Mouse (Mus musculus) retina, embryonic 14.5 days (tissue): ENCODE results near the gene Sel1l.
"Not testable (repeated sequence)": the region's sequence is repeated elsewhere in the genome, so short reads cannot be mapped to it uniquely, and the experiment has no call there.

Source experiments
- DNase-seq: peaks from one replicate; pipeline ENCODE4 v3.0.0-alpha.2; 2015; ENCODE audit warnings: low spot score

Sel1l gene

DNA sequence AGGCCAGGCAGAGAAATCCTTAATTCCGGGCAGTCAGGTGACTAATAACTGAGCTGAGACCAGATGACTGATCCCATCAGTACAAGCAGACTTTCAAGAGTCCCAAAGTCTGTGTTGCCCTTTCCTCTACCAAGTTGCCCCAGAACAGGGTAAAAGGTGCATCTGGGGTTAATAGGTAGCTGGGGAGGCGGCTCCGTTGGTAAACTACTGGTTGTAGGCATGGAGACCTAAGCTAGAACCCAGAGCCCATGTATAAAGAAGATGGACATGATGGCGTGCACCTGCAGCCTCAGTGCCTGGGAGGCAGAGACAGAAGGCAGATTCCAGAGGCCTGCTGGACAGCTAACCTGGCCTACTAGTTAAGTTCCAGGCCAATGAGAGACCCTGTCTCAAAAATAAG lies 30.2 kb downstream of the Sel1l start:
- DNase-seq: no peak

DNA sequence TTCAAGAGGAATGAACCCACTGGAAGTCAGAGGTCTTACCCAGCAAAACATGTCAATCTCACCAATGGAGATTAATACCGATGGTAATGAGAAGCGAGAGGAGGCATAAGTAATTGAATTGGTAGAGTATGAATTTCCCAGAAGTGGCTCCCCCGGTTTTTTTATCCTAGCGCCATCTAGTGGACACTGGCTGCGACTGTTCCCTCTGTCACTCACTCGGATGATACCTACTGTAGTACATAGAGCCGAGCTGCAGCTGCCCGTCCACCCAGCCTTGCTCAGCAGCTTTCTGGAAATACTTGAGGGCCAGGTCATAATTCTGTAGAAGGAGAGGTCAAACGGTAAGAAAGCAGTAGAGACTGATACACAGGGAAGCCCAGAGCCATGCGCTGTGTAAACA lies 33.0 kb downstream of the Sel1l start:
- peak; percentile 92 for DNase-seq

DNA sequence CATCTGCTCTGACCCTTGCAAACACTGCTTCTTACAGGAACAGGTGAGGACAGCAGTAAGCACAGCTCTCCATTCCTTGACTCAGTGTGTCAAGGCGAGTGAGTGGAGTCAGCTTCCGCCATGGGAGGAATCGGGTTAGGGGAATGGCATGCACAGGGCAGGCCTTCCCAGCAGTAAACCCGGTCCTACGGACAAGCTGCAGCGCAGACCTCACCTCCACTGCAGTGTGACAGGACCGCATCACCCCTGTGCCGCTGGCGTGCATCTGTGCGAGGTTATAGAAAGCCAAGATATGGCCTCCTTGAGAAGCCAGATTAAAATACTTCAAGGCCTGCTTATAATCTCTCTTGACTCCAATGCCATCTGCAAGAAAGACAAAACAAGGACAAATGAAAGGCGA lies 33.4 kb downstream of the Sel1l start:
- DNase-seq: no peak

DNA sequence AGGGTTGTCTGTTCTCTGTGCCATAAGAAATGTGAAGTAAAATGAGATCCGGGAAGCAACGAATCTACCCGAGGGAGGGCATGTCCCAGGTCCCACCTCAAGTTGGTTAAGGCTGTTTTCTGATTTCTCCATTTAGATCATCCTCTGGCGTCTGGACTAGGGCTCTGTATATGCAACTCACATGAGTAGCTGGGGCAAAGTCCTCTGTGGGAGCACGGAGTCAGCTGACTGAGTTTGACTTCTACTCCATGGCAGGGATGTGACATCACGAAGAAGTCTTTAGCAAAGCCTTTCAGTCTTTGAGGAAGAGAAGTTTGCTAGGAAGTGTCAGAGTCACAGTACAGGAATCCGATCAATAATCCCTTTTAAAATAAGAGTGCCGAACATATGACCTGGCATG lies 40.0 kb downstream of the Sel1l start:
- DNase-seq: no peak

DNA sequence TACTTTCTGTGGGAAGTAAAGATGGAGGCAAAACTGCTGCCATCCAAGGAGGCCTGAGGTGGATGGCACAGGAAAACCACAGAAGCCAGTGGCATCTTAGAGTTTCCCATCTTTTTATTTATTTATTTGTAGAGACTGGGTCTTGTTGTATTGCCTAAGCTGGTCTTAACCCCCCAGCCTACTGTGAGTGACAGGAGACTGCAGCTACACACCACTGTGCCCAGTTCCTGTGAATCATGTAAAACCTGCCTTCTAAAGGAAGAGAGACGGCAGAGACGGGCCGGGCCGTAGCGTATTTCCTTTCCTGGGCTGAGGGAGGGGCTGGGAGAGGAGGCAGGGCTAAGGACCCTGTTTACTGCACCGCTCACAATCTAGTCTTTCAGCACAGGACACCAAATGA lies 41.2 kb downstream of the Sel1l start:
- no peak for DNase-seq

DNA sequence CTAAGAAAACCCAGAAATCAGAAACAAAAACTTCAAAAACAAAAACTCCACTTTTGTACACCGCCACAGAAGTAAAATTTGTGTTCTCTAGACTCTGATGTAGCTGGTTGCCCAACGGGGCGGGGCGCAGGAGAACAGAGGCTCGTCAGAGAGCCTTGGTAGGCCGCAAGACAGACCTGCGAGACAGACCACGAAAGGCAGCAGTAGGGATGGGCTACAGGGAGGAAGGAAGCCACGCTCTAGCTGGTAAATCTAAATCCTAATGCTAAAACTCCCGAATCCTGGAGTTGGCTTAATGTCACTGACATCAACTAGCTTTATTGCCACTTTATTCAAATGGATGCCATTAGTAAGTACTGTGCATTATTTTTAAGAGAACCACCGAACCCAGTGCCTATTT lies 41.9 kb downstream of the Sel1l start:
- no peak for DNase-seq

DNA sequence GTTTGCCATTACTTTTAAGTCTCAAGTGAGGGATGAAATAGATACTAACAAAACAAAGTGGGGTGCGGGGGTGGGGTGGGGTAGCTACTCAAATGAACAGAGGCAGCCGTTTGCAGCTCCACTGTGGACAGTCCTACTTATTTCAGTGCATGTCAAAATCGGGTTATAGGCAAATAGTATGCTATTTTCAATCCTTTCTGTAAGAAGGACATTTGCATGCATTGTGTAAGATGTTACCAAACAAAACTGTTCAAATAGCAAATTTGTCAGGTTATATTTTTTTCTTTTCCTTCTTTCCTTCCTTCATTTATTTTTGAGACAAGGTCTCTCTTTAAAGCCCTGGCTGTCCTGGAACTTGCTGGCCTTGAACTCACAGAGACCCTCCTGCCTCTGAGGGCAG lies 44.7 kb downstream of the Sel1l start:
- DNase-seq: no peak

DNA sequence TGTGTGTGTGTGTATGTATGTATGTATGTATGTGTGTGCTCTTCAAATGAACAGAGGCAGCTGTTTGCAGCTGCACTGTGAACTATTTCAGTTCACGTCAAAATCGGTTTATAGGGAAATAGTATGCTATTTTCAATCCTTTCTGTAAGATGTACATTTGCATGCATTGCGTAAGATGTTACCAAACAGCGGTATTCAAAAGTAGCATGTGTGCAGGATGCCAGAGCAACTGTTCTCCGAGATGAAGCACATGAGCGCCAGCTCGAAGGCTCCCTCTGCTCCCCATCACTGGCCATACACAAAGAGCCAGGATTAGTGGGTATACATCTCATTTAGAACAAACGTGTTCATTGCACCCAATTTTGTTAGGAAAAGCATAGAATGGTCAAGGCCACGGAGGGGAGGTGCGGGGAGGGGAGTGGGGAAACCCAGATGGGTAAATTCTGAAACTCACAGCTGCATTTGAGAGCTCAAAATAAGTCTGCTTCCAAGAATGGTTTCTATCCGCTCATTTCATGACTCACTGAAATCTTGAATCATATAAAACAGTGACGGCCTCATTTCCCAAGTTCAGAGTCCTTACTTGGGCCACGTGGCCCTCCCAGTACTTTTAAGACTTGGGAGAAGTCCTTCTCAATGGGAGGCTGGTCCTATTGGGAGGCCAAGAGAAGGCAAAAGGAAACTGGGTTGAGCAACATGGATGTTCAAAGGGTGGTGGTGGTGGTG lies 45.6 kb downstream of the Sel1l start:
- DNase-seq: no peak

DNA sequence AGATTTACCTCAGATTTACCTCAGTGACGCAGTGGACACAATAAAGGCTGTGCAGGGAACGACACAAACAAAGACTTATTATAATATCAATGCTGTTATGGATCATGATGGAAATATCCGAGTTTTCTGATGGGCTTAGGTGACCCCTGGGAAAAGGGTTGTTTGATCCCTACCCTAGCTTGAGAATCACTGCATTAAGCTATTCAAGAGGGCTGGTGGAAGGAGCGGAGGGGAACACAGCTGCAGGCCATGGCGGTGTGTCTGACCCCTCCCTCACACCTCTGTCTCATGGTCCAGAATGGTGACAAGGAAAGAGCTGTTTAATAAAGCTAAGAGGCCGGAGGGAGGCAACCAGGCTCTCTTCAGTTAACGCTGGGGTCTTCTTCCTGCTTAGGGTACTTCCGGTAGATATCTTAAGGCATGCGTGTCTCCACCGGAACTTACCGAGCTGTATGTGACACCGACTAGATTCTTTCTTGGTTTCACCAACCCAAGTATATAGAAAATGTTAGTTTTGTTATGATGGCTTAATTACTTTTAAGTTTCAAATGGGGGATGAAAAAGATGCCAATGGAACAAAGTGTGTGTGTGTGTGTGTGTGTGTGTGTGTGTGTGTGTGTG lies 46.3 kb downstream of the Sel1l start:
- DNase-seq: no peak

DNA sequence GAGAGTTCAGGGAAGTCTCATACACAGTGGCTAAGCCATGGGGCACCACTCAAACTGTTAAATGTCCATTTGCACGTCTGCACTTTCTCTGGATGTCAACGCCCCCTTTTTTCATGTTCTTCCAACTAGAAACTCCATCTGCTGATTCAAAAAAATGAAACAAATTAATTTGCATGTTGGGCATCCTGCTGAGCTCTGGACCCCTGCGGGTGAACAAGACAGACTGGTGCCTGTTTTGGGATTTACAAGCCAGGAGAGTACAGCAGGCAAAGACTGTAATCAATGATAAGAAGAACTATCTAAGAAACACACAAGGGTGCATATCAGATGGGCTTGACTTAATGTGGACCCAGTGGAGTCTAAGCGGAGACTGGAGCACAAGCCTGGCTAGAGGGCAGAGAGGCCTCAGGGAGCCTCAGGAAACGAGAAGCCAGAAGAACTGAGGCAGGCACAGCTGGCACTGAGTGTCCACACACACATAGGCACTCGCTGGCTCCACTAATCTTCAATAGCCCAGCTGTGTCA lies 48.0 kb downstream of the Sel1l start:
- DNase-seq: no peak

DNA sequence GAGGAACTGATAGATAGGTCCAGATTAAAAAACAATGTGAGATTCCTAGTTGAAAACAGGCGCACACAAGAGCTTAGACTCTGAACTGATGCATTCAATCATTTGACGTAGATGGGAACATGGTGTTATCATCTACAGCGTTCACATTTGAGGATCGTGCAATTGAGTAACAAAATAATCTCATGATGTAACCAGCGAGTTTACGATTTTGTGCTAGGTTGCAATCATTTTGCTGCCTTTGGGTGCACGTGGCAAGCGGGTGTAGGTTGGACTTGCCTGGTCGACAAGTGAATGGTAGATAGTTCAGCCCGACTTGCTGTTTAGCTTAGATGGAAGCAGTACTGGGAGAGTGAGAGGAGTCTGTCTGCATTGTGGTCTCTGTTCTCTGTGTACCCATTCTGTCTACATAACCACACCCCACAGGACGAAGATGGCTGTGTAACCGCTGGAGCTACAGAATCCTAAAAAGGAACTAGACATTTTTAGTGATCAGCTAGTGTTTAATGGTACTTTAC lies 49.1 kb downstream of the Sel1l start:
- no peak for DNase-seq

DNA sequence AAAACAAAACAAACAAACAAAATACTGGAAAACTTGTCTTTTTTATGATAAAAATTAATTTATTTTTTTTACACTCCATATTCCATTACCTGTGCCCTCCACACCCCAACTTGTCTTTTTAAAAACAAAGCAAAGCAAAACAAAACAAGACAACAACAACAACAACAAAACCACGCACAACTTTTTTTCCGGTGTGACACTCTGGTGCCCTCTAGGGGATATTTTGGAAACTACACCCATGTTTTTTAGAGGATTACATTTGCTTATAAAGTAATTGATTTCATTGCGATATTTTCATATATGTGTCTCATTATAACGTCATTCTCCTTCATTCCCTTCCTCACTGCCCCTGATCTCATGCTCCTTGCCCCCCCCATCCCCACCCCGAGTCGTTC lies 49.6 kb downstream of the Sel1l start:
- DNase-seq: peak; percentile 75

DNA sequence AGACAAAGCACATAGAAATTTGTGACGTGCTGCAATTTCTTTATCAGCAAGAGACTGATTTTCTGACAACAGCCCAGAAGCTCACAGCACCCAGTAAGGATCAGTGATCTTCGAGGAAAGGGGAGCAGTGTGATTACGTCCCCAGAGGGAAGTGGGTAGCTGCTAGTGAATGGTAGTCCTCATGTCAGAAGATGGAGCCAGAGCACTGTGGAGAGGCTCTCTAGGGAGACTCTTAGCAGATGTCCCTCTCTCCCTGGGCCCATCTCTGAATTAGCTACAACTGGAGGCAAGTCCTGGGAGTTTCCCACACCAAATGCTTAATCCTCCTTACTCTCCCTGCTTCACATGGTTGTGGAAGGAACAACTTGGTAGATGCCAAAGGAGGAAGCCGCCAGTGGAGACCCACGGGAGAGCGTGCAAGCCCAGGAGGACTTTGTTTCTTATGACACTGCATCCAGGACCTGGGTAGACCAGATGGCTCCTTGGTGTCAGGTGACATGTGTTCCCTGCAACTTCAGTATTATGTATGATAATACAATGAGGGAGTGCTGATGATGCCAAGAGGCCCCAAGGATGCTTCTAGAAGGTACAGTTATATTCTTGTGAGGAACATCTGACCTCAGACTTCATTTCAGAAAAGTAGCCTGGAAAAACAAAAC lies 50.1 kb downstream of the Sel1l start:
- peak; percentile 56 for DNase-seq

DNA sequence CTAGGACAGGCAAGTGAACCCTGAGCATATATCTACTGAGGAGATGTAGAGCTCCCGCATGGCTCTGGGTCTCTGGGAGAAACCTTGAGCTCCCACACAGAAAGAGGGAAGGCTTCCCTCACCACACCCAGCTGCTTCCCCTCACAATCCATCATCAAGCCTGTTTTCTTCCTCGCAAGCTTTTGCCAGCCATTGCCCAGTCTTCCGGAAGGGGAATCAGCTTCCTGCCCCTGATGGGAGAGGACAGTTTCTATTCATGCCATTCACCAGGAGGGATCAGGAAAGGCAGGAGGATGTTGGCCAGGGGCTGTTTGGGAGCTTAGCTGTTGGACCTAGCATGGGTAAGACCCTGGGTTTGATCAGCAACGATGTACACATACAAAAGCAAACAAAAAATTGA lies 52.2 kb downstream of the Sel1l start:
- DNase-seq: peak; percentile 69

DNA sequence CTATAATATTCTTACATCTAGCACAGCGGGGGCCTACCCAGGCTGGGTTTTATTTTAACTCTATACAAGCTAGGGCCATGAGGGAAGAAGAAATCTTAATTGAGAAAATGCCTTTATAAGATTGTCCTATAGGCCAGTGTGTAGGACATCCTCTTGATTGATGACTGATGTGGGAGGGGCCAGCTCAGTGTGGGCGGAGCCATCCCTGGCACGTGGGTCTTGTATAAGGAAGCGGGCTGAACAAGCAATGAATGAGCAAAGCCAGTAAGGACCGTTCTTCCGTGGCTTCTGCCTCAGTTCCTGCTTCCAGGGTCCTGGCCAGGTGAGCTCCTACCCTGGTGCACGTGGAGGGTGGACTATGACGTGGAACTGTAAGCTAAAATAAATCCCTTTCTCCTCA lies 55.7 kb downstream of the Sel1l start:
- DNase-seq: no peak

DNA sequence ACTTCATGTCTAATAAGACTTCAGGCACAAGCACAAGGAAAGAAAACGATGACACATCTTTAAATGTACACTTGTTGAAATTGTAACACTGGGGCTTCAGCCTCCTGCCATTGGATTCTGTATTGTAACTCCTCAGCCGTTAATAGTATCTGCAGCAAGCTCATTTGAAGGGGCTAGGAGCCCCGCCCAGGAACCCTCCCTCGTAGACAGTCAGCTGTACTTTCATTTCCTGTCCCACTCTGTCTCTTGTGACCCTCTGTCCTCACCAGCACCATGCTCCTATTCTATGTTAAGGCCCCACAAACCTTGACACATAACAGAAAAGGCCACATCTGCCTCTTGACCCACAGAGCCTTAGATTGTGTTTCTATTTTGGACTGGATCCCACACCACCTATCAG lies 57.1 kb downstream of the Sel1l start:
- no peak for DNase-seq

DNA sequence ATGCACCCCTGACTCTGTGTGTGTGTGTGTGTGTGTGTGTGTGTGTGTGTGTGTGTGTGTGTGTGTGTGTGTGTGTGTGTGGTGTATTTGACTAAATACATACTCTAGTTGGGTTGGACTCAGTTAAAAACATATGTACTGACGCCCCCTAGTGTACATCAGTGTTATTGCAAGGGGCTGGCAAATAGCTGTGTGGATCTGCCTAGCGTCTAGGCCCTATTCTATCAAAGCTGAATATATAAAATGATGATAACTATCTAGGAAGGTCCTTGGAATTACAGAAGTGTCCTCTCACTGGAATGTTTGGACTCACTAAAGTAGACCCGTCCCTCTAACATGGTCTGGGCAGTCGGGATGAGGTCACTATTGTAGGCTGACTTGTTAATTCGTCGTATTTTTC lies 59.2 kb downstream of the Sel1l start:
- peak; percentile 76 for DNase-seq

DNA sequence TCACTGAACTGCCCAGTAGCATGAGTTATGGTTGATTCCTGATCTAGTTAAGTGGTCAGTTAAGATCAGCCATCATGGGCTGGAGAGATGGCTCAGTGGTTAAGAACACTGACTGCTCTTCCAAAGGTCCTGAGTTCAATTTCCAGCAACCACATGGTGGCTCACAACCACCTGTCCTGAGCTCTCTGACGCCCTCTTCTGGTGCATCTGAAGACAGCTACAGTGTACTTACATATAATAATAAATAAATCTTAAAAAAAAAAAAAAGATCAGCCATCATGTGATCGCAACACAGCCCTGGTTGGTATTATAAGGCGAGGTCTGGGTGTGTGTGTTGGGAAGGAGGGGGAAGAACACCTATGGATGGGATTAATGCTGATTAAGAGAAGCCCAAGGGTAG lies 60.5 kb downstream of the Sel1l start:
- DNase-seq: not testable (repeated sequence)

DNA sequence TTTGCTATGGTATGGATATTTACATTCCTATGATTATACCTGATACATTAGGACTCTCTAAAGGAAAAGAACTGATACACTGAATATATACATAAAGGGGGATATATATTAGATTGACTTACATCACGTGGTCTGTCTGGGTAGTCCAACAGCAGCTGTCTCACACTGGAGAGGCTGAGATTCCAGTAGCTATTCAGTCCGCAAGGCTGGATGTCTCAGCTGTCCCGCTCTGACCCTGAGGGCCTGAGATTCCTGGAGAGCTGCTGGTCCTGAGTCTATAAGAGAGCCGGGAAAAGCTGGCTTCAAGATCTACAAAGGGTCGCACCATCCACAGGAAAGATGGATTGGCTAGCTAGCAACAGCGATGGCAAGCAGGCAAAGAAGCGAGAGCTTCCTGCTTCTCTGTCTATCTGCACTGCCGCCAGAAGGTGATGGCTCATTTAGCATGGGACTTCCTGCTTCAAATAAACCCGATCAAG lies 61.0 kb downstream of the Sel1l start, which contains the start of gene Ston2:
Gene Ston2 (minus strand): TSS at position 429 of the 479 bp plus-strand sequence.
- DNase-seq: no peak

DNA sequence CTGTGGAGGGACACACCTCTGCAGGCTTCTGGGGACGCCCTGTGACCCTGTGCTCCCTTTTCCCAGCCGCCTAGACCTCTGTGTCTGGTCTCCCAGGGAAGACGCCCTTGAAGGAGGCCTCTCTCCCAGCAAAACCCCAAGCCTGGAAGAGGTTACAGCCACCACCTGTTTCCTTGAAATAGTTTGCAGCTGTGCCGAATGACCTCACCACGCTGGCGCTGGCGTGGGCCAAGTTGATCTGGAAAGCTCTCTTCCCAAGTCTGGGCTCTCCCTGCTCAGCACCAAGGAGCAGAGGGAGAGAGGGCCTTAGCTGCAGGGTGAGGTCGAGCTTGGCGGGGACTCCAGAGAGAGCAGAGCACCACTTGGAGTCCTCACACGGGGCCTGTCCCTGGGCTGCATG lies 62.6 kb downstream of the Sel1l start:
- DNase-seq: no peak

DNA sequence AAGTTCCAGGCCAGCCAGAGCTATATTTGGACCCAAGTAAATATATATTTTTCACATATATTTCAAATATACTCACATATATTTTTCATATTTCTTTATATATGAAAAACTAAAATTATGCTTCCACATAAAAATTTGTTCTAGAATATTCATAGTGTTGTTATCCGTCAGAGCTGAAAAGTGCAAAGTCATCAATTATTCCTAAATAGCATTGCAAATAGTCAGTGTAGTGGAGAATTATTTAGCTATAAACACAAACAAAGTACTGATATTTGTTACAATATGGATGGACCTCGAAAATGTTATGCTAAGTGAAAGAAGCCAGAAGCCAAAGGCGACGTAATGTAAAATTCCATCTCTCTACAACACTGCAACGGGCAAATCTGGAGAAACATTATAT lies 67.5 kb downstream of the Sel1l start:
- DNase-seq: no peak

DNA sequence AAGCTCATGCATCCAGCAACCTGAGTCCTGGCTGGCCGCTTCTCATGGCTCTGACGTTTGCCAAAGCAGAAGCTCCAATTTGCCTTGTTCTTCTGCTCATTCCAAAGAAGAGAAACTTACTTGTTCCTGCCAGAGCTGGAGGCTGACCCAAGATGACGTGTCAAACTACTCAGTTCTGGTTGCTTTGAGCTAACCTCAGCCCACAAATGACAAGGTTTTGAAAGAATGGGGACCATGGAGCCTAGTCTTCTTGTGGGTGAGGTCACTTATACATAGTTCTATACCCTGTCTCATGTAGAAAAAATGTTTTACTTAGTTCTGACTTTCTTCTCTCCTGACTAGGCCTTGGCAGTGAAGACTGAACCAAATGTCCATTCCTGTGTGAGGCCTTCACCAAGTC lies 68.4 kb downstream of the Sel1l start:
- no peak for DNase-seq

DNA sequence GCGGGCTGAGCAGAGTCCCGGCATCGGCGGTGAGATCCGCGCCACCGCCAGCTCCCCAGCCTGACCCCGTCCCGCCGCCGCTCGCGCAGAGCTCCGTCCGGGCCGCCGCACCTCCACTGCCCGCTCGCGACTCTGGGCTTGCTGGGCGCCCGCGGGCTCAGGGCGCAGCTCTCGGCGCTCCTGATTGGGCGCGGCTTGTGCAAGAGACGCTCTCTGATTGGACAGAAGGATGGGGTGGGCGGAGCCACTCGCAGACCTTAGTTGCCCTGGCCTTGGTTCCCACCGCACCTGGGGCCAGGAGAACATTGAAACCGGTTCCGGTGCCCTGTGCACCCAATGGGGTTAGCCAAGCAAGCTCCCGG lies 70.0 kb downstream of the Sel1l start:
- DNase-seq: peak; percentile 92
